Mouse (Mus musculus) bone marrow, adult 2 months (tissue): ENCODE results near the gene Pcgf2.

Experiments
- CTCF ChIP-seq: fragments of 200-500 bp; IDR thresholded peaks from 2 replicates; pipeline ENCODE4 v1.5.1; 2011; ENCODE audit warnings: low read length, control low read depth; ENCODE audit not compliant: control insufficient read depth, insufficient read depth
- POLR2A ChIP-seq: fragments of 200-500 bp; IDR thresholded peaks from 2 replicates; pipeline ENCODE4 v1.6.1; 2011; ENCODE audit warnings: low read depth, mild to moderate bottlenecking, control low read depth, low read length, borderline replicate concordance; ENCODE audit not compliant: control insufficient read depth

DNA sequence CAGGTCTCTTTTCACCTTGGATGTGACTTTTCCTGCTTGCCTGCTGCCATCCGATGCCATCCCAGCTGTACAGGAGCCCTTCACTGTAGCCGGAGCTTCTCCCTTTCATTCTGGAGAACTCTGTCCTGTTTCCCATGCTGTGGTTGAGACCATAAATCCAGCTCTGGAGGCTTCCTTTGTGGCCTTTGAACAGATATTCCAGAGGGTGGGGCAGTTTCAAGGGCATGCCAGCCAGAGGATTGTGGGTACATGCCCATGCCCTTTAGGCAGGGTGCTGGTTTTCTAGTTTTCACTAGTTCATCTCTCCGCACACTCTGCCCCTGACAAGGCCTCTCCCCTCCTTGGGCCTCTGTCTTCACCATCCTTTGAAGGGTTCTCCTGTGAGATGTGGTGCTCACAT is 13.2 kb downstream of the Pcgf2 start:
- TF ChIP-seq CTCF = no peak
- TF ChIP-seq POLR2A = no peak
